Mouse (Mus musculus) layer of hippocampus, adult 9-10 months (tissue): Measurements from ENCODE around the gene Utrn.
"Not testable (repeated sequence)": the region's sequence is repeated elsewhere in the genome, so short reads cannot be mapped to it uniquely, and the experiment has no call there.

Experiments
- DNase-seq: peaks from one replicate; pipeline ENCODE4 v3.0.0; 2022; ENCODE audit warnings: low spot score

The Utrn gene

DNA sequence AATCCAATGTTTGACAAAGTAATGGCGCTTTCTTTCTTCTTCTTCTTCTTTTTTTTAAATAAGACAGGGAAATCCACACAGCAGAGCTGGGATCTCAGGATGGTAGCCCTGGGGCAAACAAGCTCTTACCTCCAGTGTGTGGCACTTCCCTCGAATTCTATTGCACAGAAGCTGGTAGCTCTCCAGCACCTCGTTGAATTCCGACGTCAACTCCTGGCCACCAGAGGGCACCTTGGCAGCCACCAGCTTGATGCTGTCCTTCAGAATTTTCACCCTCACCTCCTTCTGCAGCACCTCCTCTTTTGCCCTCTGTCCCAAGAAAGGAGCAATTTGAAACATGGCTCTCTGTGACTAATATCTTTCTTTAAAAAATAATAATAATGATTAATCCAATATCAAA, 178.6 kb downstream of the Utrn start:
- DNase-seq: peak; percentile 7

DNA sequence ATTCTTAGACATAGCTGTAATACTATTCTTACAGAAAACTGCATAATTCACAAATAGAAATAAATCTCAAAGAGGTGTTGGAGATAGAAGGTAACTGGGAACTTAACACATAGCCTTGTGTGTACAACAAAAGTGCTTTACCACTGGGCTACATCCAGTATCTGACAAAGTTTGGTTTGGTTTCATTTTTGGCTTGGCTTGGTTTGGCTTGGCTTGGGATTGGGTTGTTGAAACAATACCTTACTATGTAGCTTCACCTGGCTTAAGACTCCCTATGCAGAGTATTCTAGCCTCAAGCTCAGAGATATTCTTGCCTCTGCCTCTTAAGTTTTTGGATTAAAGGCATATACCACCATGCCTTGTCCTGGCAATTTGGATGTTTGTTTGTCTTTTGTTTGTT, 183.5 kb downstream of the Utrn start:
- no peak for DNase-seq

DNA sequence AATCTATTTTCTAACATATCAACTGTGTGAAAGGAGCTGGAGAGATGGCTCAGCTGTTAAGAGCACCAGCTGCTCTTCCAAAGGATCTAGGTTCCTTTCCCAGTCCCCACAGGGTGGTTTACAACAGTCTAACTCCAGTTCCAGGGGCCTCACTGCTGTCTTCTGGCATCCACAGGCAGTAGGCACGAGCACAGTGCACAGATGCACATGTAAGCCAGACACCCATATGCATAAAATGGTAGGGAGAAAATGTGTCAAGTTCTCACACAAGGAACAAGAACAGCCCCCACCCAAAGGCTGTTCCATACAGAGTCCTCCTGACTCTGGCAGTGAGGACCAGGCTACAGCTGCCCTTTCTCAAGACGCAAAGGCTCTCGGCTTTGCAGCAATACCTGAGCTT, 185.1 kb downstream of the Utrn start:
- DNase-seq: no peak

DNA sequence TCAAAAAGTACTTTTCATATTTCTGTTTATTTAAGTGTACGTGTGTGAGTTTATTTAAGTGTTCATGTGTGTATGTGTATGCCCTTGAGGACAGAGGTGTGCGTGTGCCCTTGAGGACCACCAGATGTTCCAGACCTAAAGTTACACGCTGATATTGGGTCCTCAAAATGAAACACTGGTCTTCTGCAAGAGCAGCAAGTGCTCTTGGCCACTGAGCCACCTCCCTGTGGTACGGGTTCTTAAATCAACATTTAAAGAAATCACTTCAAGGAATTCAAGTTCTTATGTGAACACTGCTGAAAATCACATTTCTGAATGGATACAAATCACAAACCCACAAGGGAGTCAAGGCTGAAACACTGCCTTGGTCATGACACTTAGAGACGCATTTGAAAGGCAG, 195.9 kb downstream of the Utrn start:
- no peak for DNase-seq

DNA sequence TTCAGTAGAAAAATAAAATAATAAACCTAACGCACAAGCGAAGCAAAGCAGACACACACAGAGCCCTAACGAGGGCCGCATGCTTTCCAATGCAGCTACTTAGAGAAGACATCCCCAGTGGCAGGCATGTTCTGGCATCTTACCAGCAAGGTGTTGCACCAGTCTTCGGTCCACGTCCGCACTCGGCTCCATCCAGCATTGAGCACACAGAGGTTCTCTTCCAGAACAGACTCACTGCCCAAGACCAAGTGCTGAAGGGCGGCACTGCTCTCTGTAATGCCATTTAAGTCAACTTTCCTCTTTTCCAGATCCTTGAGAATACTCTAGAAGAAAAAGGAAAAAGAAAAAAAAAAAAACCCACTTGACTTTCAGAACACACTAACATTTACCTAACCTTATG, 197.6 kb downstream of the Utrn start:
- no peak for DNase-seq

DNA sequence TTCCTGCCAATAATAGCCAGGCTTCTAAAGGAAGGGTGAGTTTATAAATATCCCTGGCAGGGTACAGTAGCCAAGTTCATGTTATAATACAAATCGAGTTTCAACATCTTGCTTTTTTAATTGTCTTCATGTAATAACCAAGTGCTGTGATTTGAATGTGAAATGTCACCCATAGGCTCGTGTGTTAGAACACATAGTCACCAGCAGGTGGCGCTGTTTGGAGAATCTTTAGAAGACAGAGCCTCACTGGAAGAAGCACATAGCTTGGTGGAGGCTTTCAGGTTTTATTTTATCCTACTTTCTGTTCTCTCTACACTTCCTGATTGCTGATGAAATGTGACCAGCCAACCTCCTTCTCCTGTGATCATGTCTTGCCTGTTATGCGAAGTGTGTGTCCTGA, 207.1 kb downstream of the Utrn start:
- DNase-seq: no peak

DNA sequence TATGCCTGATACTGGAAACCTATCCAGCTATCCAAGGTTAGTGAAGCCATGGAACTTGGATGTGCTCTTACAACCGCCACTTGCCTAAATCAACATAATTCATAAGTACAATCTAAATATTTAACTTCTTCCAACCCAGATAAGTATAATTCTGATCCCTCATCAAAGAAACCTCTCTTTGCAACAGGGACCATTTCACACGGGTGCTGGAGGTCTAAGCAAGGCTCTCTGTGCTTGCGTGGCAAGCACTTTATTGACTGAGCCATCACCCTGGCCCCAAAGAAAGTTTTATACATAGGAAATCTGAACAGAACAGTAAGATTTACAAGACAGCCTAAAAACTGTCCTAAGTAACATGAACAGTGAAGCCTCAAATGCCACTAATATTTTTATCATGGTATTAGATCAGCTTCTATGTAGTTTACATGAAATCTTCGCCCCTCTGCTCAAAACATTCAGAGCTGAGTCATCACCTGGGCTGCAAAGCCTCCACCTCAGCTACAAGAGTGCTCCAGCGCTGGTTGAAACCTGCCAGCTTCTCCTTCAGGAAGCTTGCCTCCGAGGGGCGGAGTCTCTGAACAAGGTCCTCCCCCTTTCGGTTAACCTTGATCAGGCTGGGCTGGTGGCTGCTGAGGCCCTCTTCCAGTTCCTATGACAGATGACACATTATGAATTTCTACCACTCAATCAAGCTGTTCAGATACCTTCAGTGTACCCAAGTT, 211.0 kb downstream of the Utrn start:
- DNase-seq: no peak

DNA sequence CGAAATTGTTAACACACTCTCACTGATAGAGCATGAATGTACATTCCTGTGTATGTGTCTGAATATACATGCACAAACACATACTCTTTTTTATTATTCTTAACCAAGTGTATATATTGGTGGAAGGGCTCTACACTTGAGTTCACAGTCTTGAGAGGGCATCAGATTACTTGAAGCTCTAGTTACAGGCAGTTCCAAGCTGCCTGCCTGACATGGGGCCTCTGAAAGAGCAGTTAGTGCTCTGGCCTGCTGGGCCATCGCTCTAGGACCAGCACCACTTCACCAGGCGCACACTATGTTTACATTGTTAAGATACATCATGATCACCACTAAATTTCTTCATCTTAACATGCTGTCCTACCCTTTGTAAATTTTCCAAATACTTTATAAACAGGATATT, 216.2 kb downstream of the Utrn start:
- DNase-seq: no peak

DNA sequence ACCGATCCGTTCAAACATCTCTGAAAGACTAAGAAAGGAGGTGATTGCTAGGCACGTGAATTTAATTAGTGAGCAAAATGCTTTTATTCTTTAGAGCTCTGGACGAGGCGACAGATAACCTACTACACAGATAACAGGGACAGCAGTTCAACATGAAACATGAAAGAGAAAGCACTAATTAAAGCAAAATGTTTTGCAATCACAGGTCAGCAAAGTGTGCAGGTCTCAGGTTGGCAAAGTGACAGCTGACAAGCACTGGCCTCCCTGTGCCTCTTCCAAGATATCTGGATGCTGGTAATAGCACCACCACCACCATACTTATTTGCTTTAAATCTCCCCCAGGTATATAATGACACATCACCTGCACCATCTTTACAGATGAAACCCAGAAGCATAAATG, 223.0 kb downstream of the Utrn start:
- no peak for DNase-seq

DNA sequence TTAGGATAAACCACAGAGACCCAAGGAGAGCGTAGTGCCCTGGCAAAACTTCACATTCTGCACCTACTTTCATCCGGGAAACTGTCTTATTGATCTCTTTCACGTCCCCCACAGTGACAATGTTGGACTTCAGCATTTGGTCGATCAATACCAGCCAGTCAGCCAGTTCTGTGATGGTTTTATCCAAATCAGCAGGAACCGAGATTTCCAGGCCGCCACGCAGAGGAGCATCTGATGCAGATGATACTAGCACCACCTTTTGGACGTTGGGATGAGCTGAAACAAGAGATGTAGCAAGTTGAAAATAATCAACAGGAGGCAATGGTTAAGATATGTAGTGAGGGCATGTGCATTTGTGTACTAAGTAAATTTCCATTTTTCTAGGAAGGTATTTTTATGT, 225.8 kb downstream of the Utrn start:
- peak; percentile 1 for DNase-seq

DNA sequence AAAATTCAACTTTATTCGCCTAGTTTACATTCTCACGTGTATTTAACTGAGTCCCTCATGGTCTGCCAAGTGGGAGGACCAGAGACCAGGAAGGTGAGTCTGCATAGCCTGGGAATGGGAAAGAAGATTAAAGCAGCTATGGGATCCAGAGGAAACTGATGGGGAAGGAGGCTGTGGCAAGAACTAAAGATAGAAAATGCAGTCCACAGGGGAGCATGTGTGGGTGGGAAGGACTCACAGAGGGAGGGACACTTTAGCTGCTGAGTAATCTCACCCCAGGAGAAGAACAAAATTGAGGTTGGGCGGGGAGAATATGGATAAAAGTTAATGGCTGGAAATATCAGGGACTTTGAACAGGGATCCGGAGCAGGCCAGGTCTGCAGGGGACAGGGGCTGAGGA, 229.5 kb downstream of the Utrn start:
- no peak for DNase-seq

DNA sequence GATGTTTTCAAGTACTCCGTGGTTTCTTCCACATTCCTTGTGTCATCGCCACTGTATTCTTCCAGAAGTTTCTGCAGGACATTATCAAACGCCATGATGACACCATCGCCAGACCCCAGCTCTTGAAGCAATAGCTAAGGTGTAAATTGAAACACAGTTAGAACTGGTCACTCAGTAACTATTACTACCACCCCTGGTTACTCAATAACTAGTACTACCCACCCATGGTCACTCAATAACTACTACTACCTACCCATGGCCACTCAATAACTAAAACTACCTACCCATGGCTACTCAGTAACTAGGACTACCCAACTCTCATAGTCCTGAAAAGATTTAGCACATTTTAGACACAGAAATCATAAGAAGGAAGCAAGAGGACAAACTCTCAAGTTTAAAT, 235.2 kb downstream of the Utrn start:
- no peak for DNase-seq

DNA sequence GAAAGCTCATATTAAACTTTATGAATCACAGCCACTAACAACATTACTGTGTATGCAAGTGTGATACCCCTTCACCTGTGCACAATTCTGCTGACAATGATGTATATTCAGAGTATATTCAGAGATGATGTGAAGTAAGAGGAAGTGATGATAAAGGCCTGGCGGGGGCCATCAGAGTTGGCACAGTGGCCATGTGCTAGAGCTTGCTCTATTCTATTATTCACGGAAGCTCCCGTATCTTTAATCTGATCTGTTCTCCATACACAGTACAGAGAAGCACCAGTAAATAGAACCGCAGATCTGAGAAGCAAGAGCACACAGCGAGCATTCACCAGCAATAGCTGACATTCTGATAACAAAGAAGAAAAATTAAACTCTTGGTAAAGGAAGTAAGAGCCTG, 238.2 kb downstream of the Utrn start:
- DNase-seq: no peak

DNA sequence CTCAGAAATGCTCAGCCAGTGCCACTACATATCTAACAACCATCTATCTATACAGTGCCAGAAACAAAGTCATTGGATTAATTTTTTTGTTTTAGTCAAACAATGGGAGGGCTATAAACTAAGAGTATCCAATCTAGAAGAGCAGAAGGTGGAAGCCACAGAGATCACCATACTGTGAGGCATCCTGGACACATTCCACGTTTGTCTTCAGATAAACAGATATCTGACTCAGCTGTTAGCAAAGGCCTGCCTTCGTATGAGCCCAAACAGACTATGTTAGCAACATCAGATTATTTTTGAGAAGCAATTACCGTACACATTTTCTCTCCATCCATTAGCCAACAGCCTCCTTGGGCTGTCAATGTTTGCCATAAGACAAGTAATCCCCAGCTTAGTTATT, 250.8 kb downstream of the Utrn start:
- no peak for DNase-seq

DNA sequence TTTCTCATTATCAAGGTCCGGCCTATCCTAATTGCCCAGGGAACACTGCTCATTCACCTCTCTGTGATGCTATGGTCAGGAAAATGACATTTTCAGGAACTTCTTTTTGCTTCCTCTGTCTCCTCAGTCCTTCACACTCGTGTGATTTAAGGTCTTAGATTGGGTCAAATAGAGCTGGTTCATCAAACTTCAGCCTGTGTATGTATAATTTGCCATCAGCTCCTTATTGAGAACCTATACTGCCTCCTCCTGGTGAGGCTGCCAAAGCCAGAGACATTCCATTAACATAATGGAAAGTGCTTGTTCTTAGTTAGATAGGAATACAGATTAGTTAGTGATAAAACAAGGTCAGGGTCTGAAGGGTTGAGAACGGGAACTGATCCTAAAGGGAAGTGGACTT, 253.4 kb downstream of the Utrn start:
- DNase-seq: no peak

DNA sequence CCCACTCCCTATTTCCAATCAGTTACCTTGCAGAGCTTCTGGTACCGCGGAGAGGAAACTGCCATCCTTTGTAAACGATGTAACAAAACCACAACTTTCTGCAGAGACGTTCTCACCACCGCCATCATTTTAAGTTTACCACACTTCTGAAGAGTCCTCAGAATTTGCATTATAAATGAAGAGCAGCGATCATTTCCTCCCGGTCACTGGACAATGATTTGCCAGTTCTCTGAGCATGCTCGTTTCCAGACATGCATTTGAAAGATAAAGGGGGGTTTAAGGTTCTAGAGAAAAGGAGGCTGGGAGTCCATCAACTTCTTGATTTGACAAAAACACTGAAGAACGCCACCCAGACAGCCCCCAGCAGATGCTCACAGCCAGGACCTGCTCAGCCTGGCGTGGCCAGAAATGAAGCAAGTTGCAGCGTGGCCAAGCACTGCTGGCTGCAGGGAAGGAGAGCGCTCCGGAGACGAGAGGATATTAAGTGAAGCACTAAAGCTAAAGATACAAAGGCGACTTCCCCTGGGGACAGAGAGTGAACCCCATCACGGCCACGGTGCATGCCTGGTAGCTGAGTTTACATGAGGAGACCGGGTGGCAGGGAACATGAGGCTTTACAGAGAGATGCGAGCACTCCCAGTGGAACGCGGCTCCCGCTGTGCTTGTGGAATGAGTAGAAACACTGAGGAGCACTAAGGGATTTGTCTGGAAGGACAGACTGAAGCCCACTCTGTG, 254.5 kb downstream of the Utrn start:
- DNase-seq: no peak

DNA sequence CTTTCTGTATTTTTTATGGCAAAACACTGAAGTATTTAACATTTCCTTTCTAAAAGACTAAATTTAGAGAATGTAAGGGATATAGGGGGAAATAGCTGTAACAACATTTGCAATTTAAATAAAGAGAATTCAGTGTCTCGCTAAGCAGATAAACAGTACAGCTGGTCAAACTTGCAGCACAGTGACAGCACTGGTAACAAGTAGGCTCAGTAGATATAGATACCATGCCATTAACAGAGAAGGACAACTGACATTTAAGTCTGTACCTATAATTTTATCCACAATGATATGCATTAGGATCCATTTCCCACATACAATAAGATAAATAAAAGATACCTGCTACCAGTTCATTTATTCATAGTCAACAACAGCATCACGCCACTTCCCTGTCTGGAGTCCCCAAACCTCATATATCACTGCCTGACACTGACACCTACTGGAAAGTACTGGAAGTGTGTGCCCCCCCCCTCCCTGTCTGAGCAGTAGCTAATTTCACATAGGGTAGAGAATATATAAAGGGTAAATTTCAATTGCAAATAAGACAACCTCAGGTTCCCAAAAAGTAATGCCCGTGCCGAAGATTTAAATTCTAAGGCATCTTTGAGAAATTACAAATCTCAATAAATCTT, 256.8 kb downstream of the Utrn start:
- peak; percentile 25 for DNase-seq

DNA sequence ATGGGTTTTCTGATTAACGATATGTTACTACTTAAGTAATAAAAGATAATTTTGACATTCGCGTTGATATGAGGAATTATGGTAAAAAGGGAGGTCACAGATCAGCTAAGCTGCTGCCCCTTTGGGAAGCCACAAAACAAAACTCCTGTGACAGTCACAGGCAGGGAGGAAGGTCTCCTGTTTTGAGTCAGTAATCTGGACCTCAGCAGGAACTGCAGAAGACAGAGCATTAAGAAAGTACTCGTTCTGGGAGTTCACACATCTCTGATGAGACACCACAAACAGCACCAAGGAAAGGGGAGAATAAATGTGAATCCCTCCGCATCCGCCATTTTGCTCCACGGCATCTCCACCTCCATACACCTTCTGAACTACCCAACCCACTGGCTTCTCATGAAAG, 259.3 kb downstream of the Utrn start:
- no peak for DNase-seq

DNA sequence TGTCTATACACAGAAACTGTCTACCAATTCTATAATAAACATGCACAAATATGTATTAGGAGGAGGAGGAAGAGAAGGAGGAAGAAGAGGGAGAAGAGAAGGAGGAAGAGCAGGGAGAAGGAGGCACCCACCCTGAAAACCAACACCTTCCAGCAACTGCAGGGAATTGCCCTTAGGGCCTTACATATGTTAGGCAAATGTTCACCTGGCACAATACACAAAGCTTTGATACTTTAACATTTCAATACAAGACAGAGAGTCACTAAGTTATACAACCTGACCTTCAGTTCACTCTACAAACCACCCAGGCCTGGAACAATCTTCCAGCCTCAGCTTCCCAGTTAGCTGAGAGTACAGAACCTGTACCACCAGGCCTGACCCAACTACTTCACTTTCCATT, 260.5 kb downstream of the Utrn start:
- DNase-seq: no peak

DNA sequence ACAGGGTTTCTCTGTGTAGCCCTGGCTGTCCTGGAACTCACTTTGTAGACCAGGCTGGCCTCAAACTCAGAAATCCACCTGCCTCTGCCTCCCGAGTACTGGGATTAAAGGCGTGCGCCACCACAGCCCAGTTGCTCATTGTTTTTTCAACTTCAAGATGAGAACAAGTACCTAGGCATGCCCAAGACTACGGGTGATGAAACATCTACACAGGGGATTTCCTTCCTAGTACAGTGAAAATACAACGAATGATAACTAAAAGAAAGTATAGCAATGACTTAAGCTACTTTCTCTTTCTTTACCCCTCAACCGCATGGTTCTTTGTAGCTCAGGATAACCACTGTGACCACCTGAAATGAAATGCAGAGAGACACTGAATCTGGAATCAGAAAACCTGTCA, 262.0 kb downstream of the Utrn start:
- not testable (repeated sequence) for DNase-seq

DNA sequence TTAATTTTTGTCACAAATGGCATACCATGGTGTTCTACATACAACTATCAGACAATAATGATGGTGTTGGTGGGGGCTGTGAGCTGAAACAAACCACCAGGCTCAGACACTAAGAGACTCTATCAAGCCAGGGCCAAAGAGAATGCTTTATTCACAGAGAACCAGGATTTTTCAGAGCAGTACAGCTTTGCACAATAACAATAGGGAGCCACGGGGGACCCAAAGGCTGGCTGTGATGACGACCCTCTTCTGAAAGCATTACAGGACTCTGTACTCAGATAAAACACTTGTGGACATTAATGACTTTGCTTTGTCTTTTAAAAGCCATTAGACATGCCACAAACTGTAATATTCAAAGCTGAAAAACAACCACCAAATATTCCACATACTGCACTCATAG, 273.8 kb downstream of the Utrn start:
- DNase-seq: no peak

DNA sequence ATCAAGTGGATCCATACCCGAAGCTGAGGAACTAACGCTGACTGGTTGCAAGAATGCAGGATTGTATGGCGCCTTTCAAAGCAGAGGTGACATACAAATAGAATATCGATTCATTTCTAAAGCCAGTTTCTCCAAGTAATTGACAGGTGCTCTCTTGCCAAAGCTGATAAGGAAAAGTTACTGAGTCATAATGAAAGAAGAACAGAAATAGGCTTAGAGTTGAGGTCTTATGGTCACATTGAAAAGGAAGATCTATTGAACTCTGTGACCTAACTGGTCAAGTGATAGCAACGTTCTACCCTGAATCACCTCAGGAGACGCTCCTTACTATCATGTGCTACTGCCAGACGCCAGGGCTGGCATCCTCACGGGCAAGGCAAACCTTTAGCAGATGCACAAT, 274.2 kb downstream of the Utrn start:
- DNase-seq: no peak

DNA sequence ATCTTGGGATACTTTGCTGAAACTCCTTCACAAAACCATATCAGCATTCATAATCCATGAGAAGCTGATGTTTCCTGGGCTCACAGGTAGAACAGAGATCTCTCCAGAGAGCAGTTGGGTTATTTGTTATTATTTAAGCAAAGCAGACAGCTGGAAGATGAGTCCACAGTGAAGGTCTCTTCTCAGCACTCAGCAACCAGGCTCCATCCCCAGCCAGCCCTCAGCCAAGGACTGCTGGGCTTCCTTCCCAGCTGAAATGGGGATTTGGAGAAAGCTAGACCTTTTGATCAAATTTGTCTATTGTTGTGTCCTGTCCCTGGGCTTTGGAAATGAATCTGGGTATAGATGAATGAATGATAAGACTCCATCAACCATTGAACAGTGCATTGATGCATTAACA, 276.1 kb downstream of the Utrn start:
- DNase-seq: no peak

DNA sequence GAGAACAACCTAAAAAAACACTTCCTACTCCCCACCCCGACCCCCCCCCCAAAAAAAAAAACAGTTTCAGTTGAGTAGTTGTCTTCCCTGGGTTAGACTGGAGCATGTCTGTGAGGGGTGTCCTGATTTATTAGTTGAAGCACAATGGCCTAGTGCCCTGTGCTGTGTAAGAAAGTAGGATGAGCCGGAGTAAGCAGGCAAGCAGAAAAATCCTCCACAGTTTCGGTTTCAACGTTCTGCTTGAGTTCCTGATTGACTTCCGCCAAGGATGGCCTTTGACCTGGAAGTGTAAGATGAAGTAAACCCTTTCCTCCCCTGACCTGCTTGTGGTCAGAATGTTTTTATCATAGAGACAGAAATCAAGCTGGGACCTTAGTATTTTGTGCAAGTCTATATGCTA, 277.2 kb downstream of the Utrn start:
- no peak for DNase-seq
